Mouse (Mus musculus) fat pad, adult 2 months (tissue): Measurements from ENCODE around the gene H2-Q6.
"Not testable (repeated sequence)": the region's sequence is repeated elsewhere in the genome, so short reads cannot be mapped to it uniquely, and the experiment has no call there.

Experiments used
- DNase-seq: peaks from one replicate; pipeline ENCODE4 v3.0.0-alpha.2; 2011; ENCODE audit warnings: low read depth, low spot score; ENCODE audit errors: extremely low read depth

The H2-Q6 gene

GRCm38 (mm10) chr17:35424624-35425416, at the start of gene H2-Q6:
H2-Q6 (plus strand) TSS chr17:35424850.
- not testable (repeated sequence) for DNase-seq

- DNase-seq: peak; percentile 7
These were observed 45.3 kb upstream of the H2-Q6 start, which contains the start of gene H2-Q4 for GRCm38 (mm10) chr17:35379369-35379728. H2-Q4 (plus strand) TSS chr17:35379617.

GRCm38 (mm10) chr17:35379729-35380451, 44.8 kb upstream of the H2-Q6 start:
- DNase-seq: no peak

- DNase-seq: not testable (repeated sequence)
These were observed 34.9 kb upstream of the H2-Q6 start for GRCm38 (mm10) chr17:35389796-35390195.

GRCm38 (mm10) chr17:35392671-35393070, 32.0 kb upstream of the H2-Q6 start:
- DNase-seq: not testable (repeated sequence)

- DNase-seq: not testable (repeated sequence)
These were observed 30.5 kb upstream of the H2-Q6 start for GRCm38 (mm10) chr17:35393864-35394800.

- not testable (repeated sequence) for DNase-seq
These were observed 27.7 kb upstream of the H2-Q6 start for GRCm38 (mm10) chr17:35396956-35397355.

- DNase-seq: not testable (repeated sequence)
These were observed 11.6 kb upstream of the H2-Q6 start for GRCm38 (mm10) chr17:35413057-35413456.

- DNase-seq: not testable (repeated sequence)
These were observed 9.1 kb upstream of the H2-Q6 start for GRCm38 (mm10) chr17:35415273-35416129.

GRCm38 (mm10) chr17:35418772-35419171, 5.9 kb upstream of the H2-Q6 start:
- DNase-seq: no peak

GRCm38 (mm10) chr17:35419564-35419963, 5.1 kb upstream of the H2-Q6 start:
- DNase-seq: not testable (repeated sequence)

- DNase-seq: not testable (repeated sequence)
These were observed 4.3 kb upstream of the H2-Q6 start for GRCm38 (mm10) chr17:35420206-35420810.

GRCm38 (mm10) chr17:35421331-35421730, 3.3 kb upstream of the H2-Q6 start:
- not testable (repeated sequence) for DNase-seq

GRCm38 (mm10) chr17:35422360-35422759, 2.3 kb upstream of the H2-Q6 start:
- not testable (repeated sequence) for DNase-seq

GRCm38 (mm10) chr17:35423131-35423810, 1.4 kb upstream of the H2-Q6 start:
- DNase-seq: not testable (repeated sequence)

- DNase-seq: not testable (repeated sequence)
These were observed 544 bp upstream of the H2-Q6 start for GRCm38 (mm10) chr17:35424106-35424505.

GRCm38 (mm10) chr17:35425474-35425873, 824 bp downstream of the H2-Q6 start:
- not testable (repeated sequence) for DNase-seq

GRCm38 (mm10) chr17:35428883-35429282, 4.2 kb downstream of the H2-Q6 start:
- DNase-seq: not testable (repeated sequence)

GRCm38 (mm10) chr17:35430671-35431070, 6.0 kb downstream of the H2-Q6 start:
- not testable (repeated sequence) for DNase-seq
